Mouse (Mus musculus) megakaryocyte progenitor cell, adult 5-6 weeks (primary cell): Measurements from ENCODE around the gene Gm48551. TPM values are rescaled to one million over a fixed set of nuclear protein-coding genes. Genes with fewer than 3 reads are reported as not detected.

Source experiments
- ATAC-seq: replicated peaks from 2 replicates; pipeline ENCODE4 v1.8.0; 2016; ENCODE audit warnings: mild to moderate bottlenecking, moderate TSS enrichment, inconsistent platforms; ENCODE audit not compliant: poor library complexity
- total RNA-seq, 2 experiments: library from RNA; stranded (forward) in 1 of 2; stranded (reverse) in 1 of 2; fragments of 157-497, 149-512 nt in 1 of 2; fragments of 200-1000 nt in 1 of 2; gene quantifications; 2 replicates each; pipeline versions ENCODE4 v1.2.3 to v1.2.4; 2015 to 2017

Gene Gm48551
- total RNA-seq (2015), result 2.6 and 3.0 TPM in 2 replicates
- total RNA-seq (2017), result 0.62 and 1.7 TPM in 2 replicates

DNA sequence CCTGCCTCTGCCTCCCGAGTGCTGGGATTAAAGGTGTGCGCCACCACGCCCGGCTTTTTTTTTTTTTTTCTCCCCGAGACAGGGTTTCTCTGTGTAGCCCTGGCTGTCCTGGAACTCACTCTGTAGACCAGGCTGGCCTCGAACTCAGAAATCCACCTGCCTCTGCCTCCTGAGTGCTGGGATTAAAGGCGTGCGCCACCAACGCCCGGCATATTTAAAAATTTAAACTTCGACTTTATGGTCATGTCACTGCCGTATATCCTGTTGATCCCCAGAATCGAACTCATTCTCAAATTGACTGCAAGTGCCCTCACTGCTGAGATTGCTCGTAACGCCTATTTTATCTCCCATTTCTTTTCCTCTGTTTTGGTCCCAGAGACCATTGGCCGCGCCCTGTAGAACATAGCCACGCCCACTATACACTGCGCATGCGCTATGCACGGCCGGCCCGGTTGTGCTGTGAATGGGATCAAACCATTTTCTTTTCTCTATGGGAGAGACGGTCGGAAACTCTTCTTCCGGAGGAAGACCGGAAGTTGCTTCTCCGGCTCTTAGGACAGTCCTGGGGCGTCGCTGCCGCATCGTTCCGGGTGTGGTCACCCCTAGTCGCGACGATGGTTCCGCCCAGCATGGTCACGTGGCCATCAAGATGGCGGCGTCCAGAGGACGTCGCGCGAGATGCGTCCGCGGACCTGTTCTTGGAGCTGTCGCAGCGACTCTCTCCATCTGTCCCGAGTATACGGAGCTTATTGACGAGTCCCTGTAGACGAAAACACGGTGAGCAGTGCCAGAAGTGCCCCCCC is at the start of gene Gm48551, which contains the start of gene Dohh:
TSS of gene Gm48551 (plus strand) at position 665 of the 803 bp plus-strand sequence.
TSS of gene Dohh (plus strand) at position 627 of the 803 bp plus-strand sequence.
- peak; percentile 75 for ATAC-seq

DNA sequence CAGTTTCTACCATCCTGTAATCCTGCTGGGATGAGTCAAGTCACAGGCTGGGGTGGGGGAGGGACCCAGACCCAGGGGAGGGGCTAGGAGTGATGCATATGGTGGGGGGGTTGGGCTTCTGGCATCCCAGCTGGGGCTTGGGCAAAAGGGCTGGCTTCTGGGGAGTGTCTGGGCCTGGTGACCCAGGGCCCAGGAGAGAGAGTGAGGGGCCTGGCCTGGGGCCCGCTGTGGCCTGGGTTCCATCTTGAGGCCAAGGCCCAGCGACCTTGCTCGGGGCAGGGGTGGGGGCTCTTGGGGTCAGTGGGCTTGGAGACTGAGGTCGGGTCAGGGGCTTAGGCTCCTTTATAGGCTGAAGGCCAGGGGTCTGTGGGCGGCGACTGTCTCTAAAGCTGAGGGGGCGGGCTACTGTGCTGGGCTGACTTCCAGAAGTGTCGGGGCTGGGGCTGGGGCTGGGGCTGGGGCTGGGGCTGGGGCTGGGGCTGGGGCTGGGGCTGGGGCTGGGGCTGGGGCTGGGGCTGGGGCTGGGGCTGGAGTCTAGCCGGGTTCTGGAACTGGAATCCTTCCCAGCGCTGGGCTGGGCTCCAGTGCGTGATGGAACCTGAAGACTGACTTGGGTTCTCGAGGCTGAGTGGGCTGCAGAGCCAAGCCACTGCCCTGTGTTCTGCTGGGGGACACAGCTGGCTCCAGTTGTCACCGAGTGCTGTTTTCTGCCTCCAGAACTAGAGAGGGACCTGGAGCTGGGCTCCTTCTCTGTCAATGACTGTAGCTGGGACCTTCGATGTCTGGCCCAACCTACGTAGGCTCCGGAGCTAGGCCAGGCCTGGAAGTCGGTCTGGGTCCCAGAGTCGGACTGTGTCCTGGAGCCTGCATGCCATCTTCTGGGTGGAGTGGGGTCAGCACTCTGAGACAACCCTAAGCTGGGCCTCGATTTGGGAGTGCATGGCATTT is 48.6 kb upstream of the Gm48551 start:
- no peak for ATAC-seq

DNA sequence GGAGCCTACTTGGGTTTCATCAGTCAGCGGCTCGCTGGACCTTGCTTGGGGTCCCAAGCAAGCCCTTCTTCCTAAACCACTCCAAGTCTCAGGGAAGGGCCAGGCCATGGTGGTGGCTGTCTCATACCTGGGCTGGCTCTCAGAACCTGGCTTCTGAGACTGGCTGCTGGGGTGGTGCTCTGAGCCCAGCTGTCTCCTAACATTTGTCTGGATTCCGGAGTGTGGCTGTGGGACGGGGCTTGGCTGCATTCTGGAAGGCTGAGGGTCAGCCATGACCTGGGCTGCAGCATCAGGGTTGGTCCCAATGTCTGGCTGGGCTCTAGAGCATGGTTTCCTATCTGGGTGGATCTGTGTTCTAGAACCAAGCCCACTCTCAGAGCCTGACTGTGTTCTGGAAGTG is 47.7 kb upstream of the Gm48551 start:
- ATAC-seq, result no peak

DNA sequence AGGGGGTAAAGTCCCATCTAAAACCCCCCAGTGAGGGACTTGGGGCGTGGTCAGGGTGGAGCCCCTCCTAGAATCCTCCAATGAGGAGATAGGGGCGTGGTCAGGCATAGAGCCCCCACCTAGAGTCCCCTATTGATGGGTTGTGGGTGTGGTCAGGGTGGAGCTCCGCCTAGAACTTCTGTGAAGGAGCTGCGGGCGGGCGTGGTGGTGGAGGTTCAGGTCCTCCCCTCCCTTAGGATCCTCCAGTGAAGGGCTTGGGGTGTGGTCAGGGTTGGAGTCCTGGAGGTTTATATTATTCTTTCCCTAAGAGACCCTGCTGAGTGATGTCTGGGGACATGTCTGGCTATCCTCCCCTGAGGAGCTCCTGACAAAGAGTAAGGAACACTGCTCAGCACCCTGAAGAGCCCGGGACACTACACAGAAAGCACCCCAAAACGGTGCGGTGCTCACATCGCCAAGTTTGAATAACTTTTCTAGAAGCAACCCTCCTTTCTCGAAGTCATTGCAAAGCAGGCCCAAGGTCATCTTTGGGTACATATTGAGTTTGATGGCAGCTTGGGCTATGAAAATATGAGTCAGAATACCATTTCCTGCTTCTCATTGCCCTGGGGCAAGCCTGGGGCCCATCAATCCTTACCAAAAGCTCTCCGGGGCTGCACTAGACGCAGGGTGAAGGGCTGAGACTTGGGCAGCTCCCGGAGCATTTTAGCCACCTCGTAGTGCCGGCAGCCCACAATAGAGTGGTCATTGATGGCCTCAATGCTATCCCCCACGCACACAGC is 43.5 kb upstream of the Gm48551 start:
- ATAC-seq, result no peak

DNA sequence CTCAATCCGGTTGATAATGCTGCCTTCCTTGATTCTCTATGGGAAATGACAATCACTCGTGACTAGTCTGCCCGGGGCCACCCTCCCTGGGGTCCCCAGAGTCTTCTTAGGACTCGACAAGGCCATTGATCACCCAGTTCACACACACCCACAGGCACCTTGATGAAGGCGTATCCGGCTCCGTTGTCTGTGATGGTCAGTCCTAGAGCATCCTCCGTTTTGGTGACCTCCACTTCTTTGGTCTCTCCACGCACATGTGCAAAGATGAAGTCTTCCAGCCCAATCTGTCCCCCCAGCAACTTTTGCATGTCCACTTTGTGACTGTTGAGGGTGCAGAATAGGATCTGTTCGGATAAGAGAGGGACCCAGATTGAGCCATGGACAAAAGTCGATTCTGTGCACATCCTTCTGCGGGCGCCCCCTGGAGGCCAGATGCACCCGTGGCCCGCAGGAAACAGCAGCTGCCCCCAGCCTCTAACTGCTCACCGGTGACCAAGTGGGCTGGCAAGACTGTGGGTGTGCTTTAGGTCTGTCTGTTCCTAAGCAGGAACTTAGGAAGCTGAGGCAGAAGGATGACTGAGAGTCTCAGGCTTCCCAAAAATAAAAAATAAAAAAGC is 42.8 kb upstream of the Gm48551 start:
- ATAC-seq, result peak; percentile 70

- ATAC-seq, result no peak
Observed at GRCm38 (mm10) chr10:81342686-81343505, 41.4 kb upstream of the Gm48551 start, which contains the start of gene Gipc3. Gipc3 (minus strand) TSS chr10:81343266.

DNA sequence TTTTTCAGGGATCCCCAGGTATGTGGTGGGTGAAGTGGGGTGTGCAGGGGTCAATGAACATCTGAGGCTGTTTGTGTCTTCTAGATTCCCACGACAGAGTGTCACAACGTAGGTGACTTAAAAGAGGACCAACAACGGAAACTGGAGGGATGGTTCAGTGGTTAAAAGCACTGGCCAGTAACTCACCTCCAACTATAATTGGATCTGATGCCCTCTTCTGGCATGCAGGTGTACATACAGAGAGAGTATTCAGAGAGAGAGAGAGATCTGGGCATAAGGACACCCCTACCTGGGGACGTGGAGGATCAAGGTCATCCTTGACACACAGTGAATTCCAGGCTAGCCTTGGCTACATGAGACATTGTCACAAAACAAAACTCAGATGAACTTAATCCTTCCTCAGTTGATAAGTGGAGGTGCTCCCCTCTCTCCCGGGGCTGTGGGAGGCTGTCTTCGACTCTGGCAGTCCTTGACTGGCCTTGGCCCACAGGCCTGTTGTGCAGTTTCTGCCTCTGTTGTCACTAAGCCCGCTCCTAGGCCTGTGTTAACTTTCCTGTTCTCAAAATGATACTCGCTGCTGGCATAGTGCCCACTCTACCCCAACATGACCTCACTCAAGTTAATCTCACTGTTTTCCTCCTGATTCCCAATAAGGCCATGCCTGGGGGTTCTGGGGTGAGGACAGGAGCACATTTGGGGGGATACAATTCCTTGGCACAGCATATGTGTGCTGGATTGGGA is 39.7 kb upstream of the Gm48551 start:
- no peak for ATAC-seq

DNA sequence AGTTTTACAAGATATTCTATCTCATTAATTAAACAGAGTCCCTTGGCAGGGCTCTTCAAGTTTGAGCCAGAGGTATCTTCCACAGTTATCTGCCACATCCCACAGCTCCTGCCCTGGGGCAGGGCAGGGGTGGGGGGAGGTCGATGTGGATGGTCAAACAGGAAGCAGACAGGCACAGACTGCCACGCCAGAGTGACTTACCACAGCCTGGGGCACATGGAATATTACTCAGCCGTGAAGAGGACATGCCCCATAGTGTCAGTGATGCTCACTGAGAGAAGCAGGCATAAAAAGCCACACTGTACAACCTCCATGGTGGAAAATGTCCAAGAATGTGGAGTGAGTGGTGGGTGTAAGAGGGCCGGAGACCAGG is 39.1 kb upstream of the Gm48551 start:
- no peak for ATAC-seq

DNA sequence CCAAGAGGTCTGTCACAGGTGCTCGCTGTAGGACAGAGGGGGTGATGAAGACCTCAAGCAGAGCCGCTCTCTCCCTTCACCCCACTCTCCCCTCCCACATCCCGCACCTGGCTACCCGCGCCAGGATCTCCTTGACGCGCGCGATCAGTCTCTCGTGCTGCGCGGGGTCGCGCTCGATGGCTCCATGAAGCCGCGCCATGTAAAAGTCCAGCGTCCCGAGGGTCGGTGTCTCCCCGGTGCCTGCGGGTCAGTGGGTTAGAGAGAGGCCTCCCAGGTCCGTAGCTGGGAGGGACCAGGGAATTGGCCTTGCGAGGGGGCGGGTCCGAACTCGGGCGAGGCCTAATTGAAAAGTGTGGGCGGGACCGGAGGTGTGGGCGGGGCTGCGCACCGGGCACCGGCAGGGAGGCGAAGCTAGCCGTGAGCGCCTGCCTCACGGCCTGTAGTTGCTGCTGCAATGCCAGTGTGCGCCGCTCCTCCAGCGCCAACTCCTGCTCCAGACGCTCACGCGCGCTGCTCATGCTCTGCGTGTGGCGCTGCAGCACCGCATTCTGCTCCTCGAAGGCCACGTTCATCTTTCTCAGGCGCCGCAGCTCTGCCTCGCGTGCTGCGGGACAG is 37.7 kb upstream of the Gm48551 start:
- peak; percentile 58 for ATAC-seq

DNA sequence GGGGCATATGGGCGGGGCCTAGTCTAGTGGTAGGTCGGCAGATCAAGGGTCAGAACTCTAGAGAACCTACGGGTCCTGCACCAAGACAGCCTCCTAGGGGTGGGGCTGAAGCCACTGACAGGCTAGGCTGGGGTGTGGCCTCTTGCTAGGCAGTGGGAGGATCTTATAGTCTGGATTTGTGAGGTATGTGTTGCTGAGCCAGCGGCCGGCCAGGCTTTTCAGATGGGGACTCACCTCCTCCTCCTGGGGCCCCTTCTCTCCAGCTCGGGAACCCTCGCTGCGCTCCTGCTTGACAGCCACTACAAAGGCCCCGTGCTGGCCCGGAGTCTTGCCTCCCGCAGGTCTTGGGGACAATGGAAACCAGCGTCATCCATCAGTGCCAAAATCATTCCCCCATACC is 35.1 kb upstream of the Gm48551 start:
- ATAC-seq, result peak; percentile 40

DNA sequence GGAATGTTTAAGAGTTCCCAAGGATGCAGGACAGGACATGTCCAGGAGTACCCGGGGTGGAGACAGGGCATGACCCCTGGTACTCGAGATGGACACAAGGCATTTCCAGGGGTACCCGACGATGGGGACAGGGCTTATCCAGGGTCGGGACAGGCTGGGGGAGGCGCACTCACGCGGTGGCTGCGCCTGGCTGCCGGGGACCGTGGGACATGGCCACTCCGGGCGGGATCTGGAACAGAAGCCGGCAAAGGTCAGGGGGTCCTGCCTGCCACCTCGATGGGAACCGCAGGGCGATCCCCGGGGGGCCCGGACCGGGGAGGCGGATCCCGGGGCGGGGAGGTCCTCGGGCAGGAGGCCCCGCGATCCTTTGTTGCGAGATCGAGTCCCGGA is 34.3 kb upstream of the Gm48551 start:
- no peak for ATAC-seq

DNA sequence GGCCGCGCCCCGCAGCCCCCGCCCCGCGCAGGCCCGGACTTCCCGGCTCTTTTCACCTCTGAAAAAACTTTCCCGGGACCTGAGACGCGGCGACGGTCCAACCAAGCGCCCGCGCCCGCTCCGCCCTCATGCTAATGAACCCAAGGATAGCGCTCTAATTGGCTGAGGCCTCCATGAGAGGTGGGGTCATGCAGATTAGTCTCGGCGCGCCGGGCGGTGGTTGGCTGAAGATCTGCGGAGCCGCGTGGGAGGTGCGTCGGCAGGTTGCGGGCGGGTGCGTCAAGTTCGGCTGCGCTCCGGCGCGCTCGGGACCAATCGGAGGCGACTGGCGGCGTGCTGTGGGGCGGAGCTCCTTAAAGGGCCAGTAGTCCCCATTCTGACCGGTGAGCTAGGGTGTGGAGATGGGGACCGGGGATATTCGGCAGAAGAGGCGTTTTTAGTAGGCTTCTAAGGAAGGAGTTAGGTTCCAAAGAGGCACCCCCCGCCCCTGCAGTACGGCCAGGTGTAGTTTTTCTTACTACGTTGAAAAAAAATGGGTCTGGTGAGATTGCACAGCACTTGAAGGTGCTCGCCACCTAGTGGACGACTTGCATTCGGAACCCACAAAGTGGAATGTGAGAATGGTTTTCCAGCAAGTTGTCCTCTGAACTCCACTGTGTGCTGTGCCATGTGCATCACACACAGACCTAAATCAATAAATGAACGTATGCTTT is 33.8 kb upstream of the Gm48551 start, which contains the start of gene Hmg20b:
TSS of gene Hmg20b (minus strand) at position 130 of the 713 bp plus-strand sequence.
- ATAC-seq, result peak; percentile 80

DNA sequence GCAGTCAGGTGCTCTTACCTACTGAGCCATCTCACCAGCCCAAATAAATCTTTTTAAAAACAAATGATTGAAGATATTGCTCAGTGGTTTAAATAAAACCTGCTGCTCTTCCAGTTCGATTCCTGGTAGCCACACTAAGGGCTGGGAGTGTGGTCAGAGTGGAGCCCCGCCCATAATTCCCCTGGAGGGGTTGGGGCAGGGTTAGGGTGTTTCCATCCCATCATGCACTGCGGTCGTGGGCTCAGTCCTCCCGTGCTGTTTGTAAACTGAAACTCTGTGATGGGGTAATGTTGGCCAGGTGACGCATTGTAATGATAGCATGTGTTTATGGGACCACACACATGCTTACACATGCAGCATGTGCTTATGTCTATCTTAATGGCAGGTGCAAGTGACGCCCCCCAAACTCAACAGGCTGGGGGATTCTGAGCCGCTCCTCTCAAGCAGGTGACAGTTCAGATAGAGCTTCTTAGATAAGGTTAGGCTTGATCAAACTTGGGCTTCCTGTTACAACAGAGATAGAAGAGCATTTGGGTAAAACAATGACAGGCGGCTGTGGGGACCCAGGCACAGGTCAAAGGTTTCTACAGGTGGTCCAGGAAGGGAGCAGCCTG is 32.5 kb upstream of the Gm48551 start:
- peak; percentile 32 for ATAC-seq

DNA sequence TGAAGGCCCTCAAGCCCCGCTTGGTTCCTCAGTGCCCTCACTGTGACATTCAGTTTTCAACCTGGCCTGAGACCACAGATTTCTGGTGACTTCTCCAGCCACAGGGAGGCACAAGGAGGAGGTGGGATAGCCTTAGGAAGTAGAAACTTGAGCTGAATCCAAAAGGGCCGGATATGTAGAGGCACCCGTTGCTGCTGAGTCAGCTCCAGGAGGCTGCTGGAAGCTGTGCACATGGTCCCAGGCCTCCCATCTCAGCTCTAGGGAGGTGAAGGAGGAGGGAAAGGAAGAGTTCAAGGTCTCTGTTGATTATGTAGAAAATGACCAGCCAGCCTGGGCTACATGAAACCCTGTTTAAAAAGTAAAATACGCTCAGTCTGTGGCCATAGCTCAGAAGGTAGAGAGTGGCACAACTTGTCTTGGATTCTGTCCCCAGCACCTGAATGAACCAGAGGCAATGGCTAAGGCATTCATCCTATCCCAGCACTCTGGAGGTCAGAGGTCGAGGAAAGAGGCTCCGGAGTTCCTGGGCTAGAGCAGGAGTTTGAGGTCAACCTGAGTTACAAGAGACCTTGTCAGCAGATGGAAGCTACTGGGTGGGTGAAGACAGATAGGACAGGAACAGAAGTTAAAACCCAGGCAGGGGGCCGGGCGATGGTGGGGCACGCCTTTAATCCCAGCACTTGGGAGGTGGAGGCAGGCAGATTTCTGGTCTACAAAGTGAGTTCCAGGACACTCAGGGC is 29.4 kb upstream of the Gm48551 start:
- no peak for ATAC-seq

DNA sequence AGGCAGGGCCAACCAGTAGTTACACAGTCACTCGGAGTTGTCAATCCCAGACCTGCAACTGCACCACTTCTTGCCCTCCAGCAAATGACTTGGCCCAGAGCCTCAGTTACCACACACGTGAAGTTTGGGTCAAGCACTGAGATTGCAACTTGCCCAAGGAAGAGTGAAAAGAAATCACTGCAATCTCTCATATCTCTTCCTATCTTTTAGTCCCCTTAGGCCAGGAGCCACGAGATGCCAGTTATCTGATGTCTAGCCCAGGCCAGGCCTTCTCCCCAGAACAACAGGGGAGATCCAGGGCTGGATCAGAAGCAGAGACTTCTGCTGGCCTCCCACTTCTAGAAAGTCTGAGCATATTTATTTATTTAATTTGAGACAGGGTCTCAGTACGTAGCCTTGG is 28.7 kb upstream of the Gm48551 start:
- ATAC-seq, result no peak

DNA sequence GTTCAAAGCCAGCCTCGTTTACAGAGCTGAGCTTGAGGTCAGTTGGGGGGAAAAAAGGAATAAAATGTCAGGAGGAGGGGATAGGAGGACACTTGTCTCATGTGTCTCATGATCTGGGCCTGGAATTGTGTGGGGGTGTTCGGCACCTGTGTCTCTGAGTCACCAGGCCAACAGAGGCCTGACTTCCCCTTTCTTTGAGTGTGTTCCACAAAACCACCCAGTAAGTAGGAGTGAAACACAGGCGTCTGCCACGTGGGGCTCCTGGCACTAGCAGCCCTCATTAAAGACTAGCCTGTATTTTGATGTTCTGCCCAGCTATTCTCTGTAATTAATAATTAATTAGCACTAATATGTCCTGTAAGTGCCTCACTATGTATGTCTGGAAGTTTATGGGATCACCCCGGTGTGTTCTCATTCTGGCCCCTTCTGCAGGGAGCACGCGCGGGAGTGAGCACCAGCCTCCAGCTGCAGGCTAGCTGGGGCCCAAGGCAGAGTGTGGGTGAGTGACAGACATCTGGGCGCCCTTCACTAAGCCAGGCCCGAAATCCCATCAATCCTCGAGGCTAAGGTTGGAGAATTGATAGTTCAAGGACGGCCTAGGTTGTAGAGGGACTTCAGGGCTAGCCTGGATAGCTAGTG is 27.8 kb upstream of the Gm48551 start:
- ATAC-seq, result peak; percentile 52
